Mouse (Mus musculus): ENCODE data around the gene Olfr1423.
"Not testable (repeated sequence)": the region's sequence is repeated elsewhere in the genome, so short reads cannot be mapped to it uniquely, and the experiment has no call there.

Gene Olfr1423

GRCm38 (mm10) chr19:12041217-12041616 is at the start of gene Olfr1423:
TSS of gene Olfr1423 (minus strand) at chr19:12041317.
- no peak for DNase-seq

- DNase-seq = not testable (repeated sequence)
Observed at GRCm38 (mm10) chr19:12077631-12078030, 36.5 kb upstream of the Olfr1423 start, which contains the start of gene Olfr1425. TSS of gene Olfr1425 (minus strand) at chr19:12077731.

DNA sequence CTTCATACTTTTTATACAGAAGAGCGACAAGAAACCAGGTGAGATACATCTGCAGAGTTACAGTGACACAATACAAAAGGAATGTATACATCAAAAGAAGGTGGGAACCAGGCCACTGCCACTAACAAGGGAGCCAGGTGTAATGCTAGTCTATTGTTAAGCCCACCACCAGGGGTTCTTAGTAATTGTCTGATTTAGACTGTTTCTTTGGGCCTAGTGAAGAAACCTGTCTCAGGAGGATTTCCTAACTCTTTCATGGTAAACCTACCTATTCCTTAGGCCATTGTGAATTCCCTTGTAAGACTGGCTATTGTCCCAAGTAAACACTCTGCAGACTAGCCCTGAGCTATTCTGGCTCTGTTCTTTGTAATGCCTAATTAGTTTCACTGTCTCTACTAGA is 28.4 kb upstream of the Olfr1423 start:
- DNase-seq = not testable (repeated sequence)

DNA sequence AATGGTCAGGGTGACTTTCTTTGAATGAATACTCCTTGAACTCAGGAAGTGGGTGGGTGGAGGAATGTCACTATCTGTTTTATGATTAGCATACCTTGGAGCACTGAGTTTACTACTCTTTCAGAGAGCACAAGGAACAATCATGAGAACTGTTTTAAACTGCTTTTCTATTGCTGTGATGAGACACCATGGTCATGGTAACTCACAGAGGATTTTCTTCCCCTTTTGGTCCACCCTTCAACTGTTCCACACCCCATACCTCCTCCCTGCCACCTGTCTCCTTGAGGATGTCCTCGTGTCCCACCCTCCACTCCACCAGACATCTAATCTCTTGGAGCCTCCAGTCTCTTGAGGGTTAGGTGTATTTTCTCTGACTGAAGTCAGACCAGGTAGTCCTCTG is 26.7 kb upstream of the Olfr1423 start:
- DNase-seq = not testable (repeated sequence)

- not testable (repeated sequence) for DNase-seq
Observed at GRCm38 (mm10) chr19:12062582-12062981, 21.5 kb upstream of the Olfr1423 start, which contains the start of gene Olfr1424. TSS of gene Olfr1424 (minus strand) at chr19:12062682.

GRCm38 (mm10) chr19:12043163-12043562 is 2.0 kb upstream of the Olfr1423 start:
- no peak for DNase-seq

- no peak for DNase-seq
Observed at GRCm38 (mm10) chr19:12037727-12038126, 3.4 kb downstream of the Olfr1423 start.

DNA sequence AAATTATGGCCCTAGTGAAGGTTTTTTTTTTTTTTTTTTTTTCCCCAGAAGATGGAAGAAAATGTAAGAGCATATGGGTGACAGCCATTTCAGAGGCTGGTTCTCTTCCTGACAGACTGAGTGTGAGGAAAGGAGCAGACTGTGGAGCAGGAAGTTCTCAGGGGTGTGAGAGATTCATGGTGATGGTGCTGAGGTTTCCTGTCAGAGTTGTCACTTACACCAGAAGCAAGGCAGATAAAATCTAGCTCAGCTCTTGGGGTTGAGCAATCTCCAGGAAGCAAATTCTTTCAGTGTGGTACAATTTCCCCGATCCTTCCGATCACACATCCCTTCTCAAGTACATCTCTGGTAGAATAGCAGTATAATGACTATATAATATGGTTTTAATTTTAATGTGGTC is 14.5 kb downstream of the Olfr1423 start:
- no peak for DNase-seq

GRCm38 (mm10) chr19:12025333-12025732 is 15.8 kb downstream of the Olfr1423 start:
- no peak for DNase-seq

GRCm38 (mm10) chr19:12024149-12024548 is 17.0 kb downstream of the Olfr1423 start:
- no peak for DNase-seq

GRCm38 (mm10) chr19:12016192-12016591 is 24.9 kb downstream of the Olfr1423 start:
- no peak for DNase-seq

- DNase-seq = no peak
Observed at GRCm38 (mm10) chr19:12015708-12016107, 25.4 kb downstream of the Olfr1423 start.

DNA sequence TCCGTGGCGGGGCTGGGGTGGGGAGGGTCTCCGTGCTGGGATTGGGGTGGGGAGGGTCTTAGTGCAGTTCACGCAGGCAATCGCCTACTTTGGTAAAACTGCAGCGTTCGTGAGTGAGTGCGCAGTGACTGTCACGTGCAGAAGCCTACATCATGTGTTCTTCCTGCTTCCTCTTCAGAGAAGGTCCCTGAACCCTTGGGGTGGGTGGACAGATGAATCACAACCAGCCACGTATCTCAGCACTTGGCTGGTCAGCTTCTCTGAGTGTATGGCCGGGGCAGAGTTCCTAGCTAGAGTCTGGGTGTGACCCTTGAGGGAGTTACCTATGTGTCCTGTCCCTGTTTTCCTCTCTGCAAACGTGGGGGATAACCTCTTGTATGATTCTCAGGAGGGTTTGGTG is 27.9 kb downstream of the Olfr1423 start:
- DNase-seq = no peak

GRCm38 (mm10) chr19:12012615-12013014 is 28.5 kb downstream of the Olfr1423 start:
- no peak for DNase-seq

DNA sequence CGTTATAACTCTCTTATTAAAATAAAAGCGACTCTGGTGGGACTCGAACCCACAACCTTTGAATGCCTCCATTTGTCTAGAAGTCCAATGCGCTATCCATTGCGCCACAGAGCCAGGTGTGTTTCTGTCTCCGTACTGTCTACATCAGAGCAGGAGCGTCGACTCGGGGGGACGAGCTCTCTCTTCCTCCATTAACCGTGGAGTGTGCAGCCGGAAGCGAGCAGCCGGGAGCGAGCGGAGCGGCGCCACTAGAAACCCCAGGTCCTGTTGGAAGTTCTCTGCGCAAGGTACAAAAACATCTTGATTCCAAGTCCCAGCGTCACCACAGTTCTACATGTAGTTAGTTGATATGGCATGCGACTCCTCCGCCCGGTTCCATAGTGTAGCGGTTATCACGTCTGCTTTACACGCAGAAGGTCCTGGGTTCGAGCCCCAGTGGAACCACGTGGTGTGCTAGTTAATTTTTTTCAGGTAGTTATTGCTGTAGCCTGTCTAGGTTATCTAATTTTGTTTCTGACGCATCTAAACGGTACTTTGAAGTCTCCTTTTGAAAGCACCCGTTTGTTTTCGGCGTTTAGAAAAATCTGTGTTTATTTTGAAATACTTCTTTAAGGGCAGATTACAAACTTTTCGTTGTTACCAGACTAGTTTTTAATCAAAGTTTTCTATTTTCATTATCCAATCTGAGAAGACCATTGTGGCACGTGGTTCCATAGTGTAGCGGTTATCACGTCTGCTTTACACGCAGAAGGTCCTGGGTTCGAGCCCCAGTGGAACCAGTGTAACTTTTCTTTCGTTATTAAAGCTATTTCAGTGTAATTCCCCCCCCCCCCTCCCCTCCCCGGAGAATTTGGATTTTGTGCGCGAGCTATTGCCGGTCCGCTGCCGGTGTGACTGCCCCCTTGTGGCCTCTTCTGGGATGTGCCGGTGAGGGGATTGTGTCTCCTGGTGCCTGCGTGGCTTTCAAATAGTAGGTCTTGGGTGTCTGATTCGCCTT is 29.3 kb downstream of the Olfr1423 start:
- DNase-seq = peak; percentile 85

DNA sequence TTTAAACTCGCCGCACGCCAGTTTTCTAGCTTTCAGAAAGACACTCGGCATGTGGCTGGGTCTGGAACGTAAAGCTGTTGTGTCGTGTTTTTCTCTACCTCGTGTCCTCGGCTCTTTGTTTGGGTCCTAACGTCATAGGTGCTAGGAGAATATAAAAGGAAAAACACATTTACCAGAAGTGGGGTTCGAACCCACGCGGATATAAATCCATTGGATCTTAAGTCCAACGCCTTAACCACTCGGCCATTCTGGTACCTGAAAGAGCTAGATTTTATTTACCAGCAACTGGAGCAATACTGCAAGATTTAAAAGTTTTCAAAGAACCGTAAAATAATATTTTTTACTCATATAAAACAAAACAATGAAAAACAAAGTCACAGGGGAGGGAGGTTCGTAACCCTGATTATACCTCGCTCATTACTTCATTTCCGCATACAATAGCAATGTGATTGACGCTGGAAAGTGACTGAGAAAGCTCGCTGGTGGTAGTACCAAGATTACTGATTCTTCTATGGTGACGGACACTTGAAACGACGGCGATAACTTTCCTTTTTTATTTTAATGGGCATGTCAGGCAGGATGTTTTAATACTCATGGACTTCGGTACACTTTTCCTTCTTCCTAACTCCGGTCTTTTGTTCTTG is 30.1 kb downstream of the Olfr1423 start:
- peak; percentile 72 for DNase-seq

DNA sequence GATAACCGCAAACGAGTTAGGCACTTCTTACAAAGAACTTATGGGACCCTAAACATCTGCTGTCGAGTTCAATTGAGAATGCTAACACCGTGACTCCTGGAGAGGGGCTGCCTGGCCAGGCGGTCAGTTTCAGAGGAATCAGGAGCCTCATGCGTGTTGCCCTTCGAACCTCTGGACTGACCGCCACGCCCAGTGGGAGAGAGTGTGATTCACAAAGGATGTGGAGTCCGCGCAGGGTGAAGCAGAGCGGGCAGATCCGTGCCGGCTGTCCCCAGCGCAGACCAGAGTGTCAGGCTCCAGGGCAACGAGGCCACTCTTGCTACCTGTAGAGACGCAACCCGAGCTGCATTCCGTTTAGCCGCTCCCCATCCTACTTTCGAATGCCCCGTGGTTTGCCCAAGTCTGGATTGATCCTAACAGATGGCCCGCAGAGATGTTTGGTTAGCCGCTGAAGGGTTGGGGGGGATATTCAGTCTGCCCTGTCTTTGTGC is 30.8 kb downstream of the Olfr1423 start:
- DNase-seq = peak; percentile 58

DNA sequence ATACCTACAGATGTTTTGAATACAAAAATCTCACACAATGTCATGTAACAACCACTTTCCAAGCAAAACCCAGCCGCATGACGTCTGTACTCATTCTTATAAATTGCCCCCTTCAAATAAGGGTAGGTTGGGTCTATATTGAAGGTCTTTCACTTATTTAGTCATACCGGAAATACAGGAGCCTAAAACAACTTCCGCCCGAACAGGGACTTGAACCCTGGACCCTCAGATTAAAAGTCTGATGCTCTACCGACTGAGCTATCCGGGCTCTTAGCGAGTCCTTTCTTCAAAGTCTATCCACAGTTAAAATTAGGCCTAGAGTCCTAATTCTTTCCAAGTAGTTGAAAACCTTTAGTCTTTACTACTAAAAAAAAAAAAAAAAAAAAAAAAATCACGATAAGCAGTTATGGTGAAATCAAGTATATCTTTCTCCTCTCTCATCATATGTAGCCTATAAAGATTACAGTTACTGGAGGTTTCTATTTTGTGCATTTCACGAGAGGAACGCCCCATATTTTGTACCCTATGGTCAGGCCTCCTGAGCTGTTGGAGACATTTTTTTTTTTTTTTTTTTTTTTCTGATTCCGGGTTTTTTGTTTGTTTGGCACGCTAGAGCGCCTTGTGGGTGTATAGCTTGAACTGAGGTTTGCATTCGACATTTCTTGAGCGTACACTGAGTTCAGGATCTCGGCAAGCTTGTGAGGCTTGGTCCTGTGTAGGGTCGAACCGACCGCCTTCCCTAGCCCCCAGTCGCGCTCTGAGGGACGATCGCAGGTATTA is 31.4 kb downstream of the Olfr1423 start:
- peak; percentile 50 for DNase-seq

GRCm38 (mm10) chr19:12008410-12009380 is 32.4 kb downstream of the Olfr1423 start:
- no peak for DNase-seq

DNA sequence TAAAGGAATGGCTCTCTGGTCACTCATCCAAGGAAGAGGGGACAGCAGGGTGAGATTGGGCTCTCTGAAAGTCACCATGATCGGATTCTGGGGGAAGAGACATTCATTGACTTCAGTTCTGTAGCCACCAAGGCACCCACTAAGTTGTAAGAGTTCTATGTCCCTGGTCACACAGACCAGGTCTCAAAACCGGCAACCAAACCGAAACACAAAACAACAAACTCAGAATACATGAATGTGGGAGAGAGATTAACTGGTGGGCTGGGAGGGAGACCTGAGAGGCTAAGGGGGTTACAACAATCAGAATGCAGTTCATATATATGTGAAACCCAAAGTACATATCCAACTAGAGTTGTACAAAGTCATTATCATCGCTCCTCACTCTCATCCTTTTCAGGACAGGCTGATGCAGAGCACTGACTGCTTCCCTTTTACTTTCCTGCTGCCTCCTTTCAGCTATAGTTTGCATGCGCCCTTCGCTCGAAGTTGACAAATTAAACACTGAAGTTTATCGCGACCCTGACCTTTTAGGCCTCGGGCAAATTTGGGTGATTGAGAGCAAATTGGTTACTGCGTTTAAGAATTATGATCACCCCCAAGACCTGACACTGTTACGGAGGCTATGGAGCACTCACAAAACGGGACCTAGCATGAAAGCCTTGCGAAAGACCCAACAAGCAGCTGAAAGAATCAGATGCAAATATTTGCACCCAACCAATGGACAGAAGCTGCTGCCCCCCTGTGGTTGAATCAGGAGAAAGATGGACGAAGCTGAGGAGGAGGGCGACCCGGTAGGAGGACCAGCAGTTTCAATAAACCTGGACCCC is 33.8 kb downstream of the Olfr1423 start:
- no peak for DNase-seq
